Mouse (Mus musculus): ENCODE measurements around the gene Moxd1. TPM values are rescaled to one million over a fixed set of nuclear protein-coding genes. Genes with fewer than 3 reads are reported as not detected.
A peak's percentile ranks its signal among the peaks of the same experiment; 100 is the strongest.
"Not testable (repeated sequence)": the region's sequence is repeated elsewhere in the genome, so short reads cannot be mapped to it uniquely, and the experiment has no call there.

The Moxd1 gene
- polyA plus RNA-seq, 1 experiment from 2014 or later, result 1.7 TPM

GRCm38 (mm10) chr10:24297792-24298191 lies 74.5 kb downstream of the Moxd1 start:
- DNase-seq (ENCODE audit: low spot score), result peak; percentile 69
- H3K36me3 ChIP-seq (ENCODE audit: control insufficient read depth, insufficient read depth, low read length), result no peaks in the 10 kb centered on the region
- H3K4me1 ChIP-seq (ENCODE audit: control insufficient read depth, insufficient read depth, low read length), result no peaks in the 10 kb centered on the region
- 2% methylated on average over 1 of the region's 1 CpGs for WGBS
- no peaks in the 10 kb centered on the region for H3K27me3 ChIP-seq (replicated peaks; ENCODE audit: control insufficient read depth, insufficient read depth, low read length)
- H3K4me3 ChIP-seq (ENCODE audit: low read depth, low read length), result no peak overlapping the region
- H3K9me3 ChIP-seq (replicated peaks; ENCODE audit: control insufficient read depth, low read length), result no peaks in the 10 kb centered on the region
- no peak overlapping the region for H3K27ac ChIP-seq (ENCODE audit: low read depth, low read length)
- 0 out of 2 replicates have a peak, but pooled peaks have one; percentile 42 for ATAC-seq
- H3K9ac ChIP-seq (ENCODE audit: low read length), result no peak overlapping the region
- H3K4me2 ChIP-seq (ENCODE audit: low read length), result no peak overlapping the region

GRCm38 (mm10) chr10:24298260-24299244 lies 75.2 kb downstream of the Moxd1 start:
- Histone ChIP-seq H3K9me3 (replicated peaks; ENCODE audit: control insufficient read depth, low read length) (no peaks in the 10 kb centered on the region), H3K27ac (ENCODE audit: low read depth, low read length) (no peak overlapping the region), H3K27me3 (replicated peaks; ENCODE audit: control insufficient read depth, insufficient read depth, low read length) (no peaks in the 10 kb centered on the region), H3K4me2 (ENCODE audit: low read length) (no peak overlapping the region), H3K4me3 (ENCODE audit: low read depth, low read length) (no peak overlapping the region), H3K9ac (ENCODE audit: low read length) (no peak overlapping the region), H3K36me3 (ENCODE audit: control insufficient read depth, insufficient read depth, low read length) (no peaks in the 10 kb centered on the region), H3K4me1 (ENCODE audit: control insufficient read depth, insufficient read depth, low read length) (no peaks in the 10 kb centered on the region)
- 47% methylated on average over 2 of the region's 2 CpGs for WGBS
- peak; percentile 85 for DNase-seq (ENCODE audit: low spot score)
- ATAC-seq, result peak; percentile 81

GRCm38 (mm10) chr10:24312191-24312611 lies 88.9 kb downstream of the Moxd1 start:
- Histone ChIP-seq H3K9me3 (replicated peaks; ENCODE audit: control insufficient read depth, low read length) (no peaks in the 10 kb centered on the region), H3K36me3 (ENCODE audit: control insufficient read depth, insufficient read depth, low read length) (no peaks in the 10 kb centered on the region), H3K4me2 (ENCODE audit: low read length) (no peak overlapping the region; the same call in 1 of the 2 replicates), H3K4me1 (ENCODE audit: control insufficient read depth, insufficient read depth, low read length) (no peaks in the 10 kb centered on the region), H3K27ac (ENCODE audit: low read depth, low read length) (no peak overlapping the region), H3K9ac (ENCODE audit: low read length) (no peak overlapping the region), H3K27me3 (replicated peaks; ENCODE audit: control insufficient read depth, insufficient read depth, low read length) (no peaks in the 10 kb centered on the region), H3K4me3 (ENCODE audit: low read depth, low read length) (no peak overlapping the region)
- peak; percentile 75 for ATAC-seq
- peak; percentile 89 for DNase-seq (ENCODE audit: low spot score)
- WGBS, result 1% methylated on average over 9 of the region's 9 CpGs

DNA sequence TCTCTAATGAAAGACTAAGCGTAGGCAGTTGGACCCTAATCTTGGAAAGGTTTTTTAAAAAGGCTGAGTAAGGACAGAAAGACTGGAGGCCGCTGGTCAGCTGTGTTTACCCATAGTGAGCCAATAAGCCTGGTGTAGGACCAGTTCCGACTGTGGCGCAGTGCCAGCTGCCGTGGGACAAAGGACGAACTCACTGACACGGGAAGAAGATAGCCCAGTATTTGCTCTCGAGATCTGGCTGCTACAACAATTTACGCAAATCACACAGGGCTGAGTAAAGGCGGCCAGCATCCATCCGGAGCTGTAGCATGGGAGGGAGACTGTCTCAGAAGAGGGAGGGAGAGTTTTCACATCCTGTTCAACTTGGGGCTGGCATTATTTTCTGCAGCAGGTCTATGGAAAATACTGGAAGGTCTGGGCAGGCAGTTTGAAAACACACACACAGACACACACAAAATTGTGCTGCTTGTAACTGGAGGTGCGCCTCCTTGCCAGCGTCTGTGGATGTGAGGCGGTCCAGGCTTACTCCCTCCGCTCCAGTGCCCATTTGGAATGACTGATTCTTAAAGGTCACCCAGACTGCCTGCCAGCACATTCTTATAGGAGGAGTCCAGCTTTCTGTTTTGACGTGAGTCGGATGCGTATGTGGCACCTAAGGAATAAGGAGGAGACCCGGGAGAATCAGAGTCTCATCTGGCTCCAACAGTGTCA lies 94.0 kb downstream of the Moxd1 start:
- H3K9ac ChIP-seq (ENCODE audit: low read length), result no peak overlapping the region
- no peaks in the 10 kb centered on the region for H3K9me3 ChIP-seq (replicated peaks; ENCODE audit: control insufficient read depth, low read length)
- 0 out of 2 replicates have a peak overlapping the region, but pooled peaks have one; percentile 2 for H3K4me2 ChIP-seq (ENCODE audit: low read length)
- no peaks in the 10 kb centered on the region for H3K4me1 ChIP-seq (ENCODE audit: control insufficient read depth, insufficient read depth, low read length)
- DNase-seq (ENCODE audit: low spot score) (peak; percentile 45), ATAC-seq (peak; percentile 61; the same call in 1 of the 2 replicates)
- no peaks in the 10 kb centered on the region for H3K36me3 ChIP-seq (ENCODE audit: control insufficient read depth, insufficient read depth, low read length)
- H3K4me3 ChIP-seq (ENCODE audit: low read depth, low read length), result no peak overlapping the region
- no peak overlapping the region for H3K27ac ChIP-seq (ENCODE audit: low read depth, low read length)
- H3K27me3 ChIP-seq (replicated peaks; ENCODE audit: control insufficient read depth, insufficient read depth, low read length), result no peaks in the 10 kb centered on the region
- 57% methylated on average over 19 of the region's 19 CpGs for WGBS

- 76% methylated on average over 3 of the region's 3 CpGs for WGBS
- Histone ChIP-seq H3K36me3 (ENCODE audit: control insufficient read depth, insufficient read depth, low read length) (no peaks in the 10 kb centered on the region), H3K27me3 (replicated peaks; ENCODE audit: control insufficient read depth, insufficient read depth, low read length) (no peaks in the 10 kb centered on the region), H3K4me1 (ENCODE audit: control insufficient read depth, insufficient read depth, low read length) (no peaks in the 10 kb centered on the region), H3K27ac (ENCODE audit: low read depth, low read length) (no peak overlapping the region), H3K9ac (ENCODE audit: low read length) (no peak overlapping the region), H3K9me3 (replicated peaks; ENCODE audit: control insufficient read depth, low read length) (no peaks in the 10 kb centered on the region), H3K4me3 (ENCODE audit: low read depth, low read length) (no peak overlapping the region), H3K4me2 (ENCODE audit: low read length) (no peak overlapping the region)
- ATAC-seq (no peak), DNase-seq (ENCODE audit: low spot score) (no peak)
Measured at GRCm38 (mm10) chr10:24320326-24320725, 97.0 kb downstream of the Moxd1 start.

DNA sequence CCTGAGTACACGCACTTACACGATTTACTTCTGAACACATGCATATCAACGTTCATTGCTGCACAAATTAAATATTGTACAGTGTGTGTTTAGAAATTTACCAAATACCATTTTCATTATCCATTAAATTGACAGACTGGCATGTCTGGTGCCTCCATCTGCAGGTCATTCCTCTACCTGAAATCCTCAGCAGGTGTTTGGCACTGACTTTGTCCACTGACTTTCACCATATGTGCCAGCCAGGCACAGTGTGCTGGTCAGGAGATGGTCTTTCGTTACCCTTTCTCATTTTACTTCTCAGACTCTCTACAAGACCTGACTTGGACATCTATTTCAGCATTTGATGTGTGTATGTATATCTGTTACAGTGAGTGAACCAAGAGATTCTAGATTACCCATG lies 99.7 kb downstream of the Moxd1 start:
- WGBS, result 95% methylated on average over 4 of the region's 4 CpGs
- ATAC-seq (no peak), DNase-seq (ENCODE audit: low spot score) (no peak)
- Histone ChIP-seq H3K4me2 (ENCODE audit: low read length) (no peak overlapping the region), H3K4me1 (ENCODE audit: control insufficient read depth, insufficient read depth, low read length) (no peaks in the 10 kb centered on the region), H3K4me3 (ENCODE audit: low read depth, low read length) (no peak overlapping the region), H3K27me3 (replicated peaks; ENCODE audit: control insufficient read depth, insufficient read depth, low read length) (no peaks in the 10 kb centered on the region), H3K9ac (ENCODE audit: low read length) (no peak overlapping the region), H3K9me3 (replicated peaks; ENCODE audit: control insufficient read depth, low read length) (no peaks in the 10 kb centered on the region), H3K36me3 (ENCODE audit: control insufficient read depth, insufficient read depth, low read length) (no peaks in the 10 kb centered on the region), H3K27ac (ENCODE audit: low read depth, low read length) (no peak overlapping the region)

- not testable (repeated sequence) for H3K9me3 ChIP-seq (replicated peaks; ENCODE audit: control insufficient read depth, low read length); ATAC-seq; H3K36me3 ChIP-seq (ENCODE audit: control insufficient read depth, insufficient read depth, low read length); H3K4me2 ChIP-seq (ENCODE audit: low read length); H3K27me3 ChIP-seq (replicated peaks; ENCODE audit: control insufficient read depth, insufficient read depth, low read length); DNase-seq (ENCODE audit: low spot score); H3K9ac ChIP-seq (ENCODE audit: low read length); H3K4me3 ChIP-seq (ENCODE audit: low read depth, low read length); H3K4me1 ChIP-seq (ENCODE audit: control insufficient read depth, insufficient read depth, low read length); H3K27ac ChIP-seq (ENCODE audit: low read depth, low read length)
- WGBS, result 32% methylated on average over 8 of the region's 8 CpGs
Measured at GRCm38 (mm10) chr10:24327265-24327664, 103.9 kb downstream of the Moxd1 start.

DNA sequence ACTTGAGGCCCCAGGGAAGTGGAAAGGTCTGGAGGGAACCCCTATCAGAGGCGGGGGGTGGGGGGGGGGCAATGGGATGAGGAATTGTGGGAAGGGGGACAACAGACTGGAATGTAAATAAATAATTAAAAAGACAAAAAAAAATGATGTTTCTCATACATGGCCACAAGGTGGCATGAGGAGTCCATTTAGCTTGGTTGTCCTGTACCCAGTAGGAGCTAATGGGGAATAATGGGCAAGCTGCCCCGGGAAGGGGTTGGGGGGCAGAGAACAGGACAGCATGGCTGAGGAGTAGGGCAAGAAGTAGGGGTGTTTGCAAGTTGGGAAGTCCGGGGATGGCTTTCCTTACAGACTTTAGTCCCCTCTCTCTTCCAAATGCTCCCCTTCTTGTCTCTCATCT lies 109.5 kb downstream of the Moxd1 start:
- Histone ChIP-seq H3K4me3 (ENCODE audit: low read depth, low read length) (no peak overlapping the region), H3K27ac (ENCODE audit: low read depth, low read length) (no peak overlapping the region), H3K4me1 (ENCODE audit: control insufficient read depth, insufficient read depth, low read length) (no peaks in the 10 kb centered on the region), H3K4me2 (ENCODE audit: low read length) (no peak overlapping the region), H3K36me3 (ENCODE audit: control insufficient read depth, insufficient read depth, low read length) (no peaks in the 10 kb centered on the region), H3K27me3 (replicated peaks; ENCODE audit: control insufficient read depth, insufficient read depth, low read length) (no peaks in the 10 kb centered on the region), H3K9me3 (replicated peaks; ENCODE audit: control insufficient read depth, low read length) (no peaks in the 10 kb centered on the region), H3K9ac (ENCODE audit: low read length) (no peak overlapping the region)
- no peak for ATAC-seq
- no peak for DNase-seq (ENCODE audit: low spot score)
- WGBS, result 43% methylated on average over 3 of the region's 3 CpGs

All from forebrain, embryonic 14.5 days (tissue).